Mouse (Mus musculus): ENCODE results near the gene Olfr1282. TPM values are rescaled to one million over a fixed set of nuclear protein-coding genes. Genes with fewer than 3 reads are reported as not detected.
"Not testable (repeated sequence)": the region's sequence is repeated elsewhere in the genome, so short reads cannot be mapped to it uniquely, and the experiment has no call there.

Gene Olfr1282
- not detected in 2 replicates for polyA plus RNA-seq (2015; fragmentation: Nextera tagmentation; extraction: Ambion mirVana)

DNA sequence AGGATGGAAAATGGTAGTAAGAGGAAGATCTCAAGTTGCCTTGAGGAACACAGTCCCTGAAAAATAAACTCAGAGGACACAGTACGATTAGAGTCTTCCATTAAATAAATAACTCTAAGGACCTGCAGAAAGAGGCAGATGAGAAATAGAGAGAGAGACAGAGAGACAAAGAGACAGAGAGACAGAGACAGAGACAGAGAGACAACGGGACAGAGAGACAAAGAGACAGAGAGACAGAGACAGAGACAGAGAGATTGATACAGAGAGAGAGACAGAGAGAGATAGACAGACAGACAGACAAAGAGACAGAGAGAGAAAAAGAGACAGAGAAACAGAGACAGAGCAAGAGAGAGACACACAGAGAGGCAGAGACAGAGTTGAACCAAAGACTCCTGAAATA is at the start of gene Olfr1282:
Gene Olfr1282, minus strand, starts transcription at position 101 of the 400 bp plus-strand sequence.
- no peaks in the 10 kb centered on the region for H3K9me3 ChIP-seq (ENCODE audit: control insufficient read depth, low read length)
- no peak within 1 kb of the TSS for H3K4me3 ChIP-seq (ENCODE audit: low read depth, low read length)
- H3K27ac ChIP-seq (replicated peaks), result no peak within 1 kb of the TSS
- TF ChIP-seq CTCF (IDR thresholded peaks at IDR 0.05; ENCODE audit: low read depth), result no peak
- TF ChIP-seq EP300 (optimal IDR thresholded peaks at IDR 0.05), result no peak
- DNase-seq (ENCODE audit: low spot score), result no peak
- no peak within 1 kb of the TSS for H3K9ac ChIP-seq (ENCODE audit: low read length)
- no peak within 1 kb of the TSS for H3K4me2 ChIP-seq (replicated peaks; ENCODE audit: low read depth)
- no peaks in the 10 kb centered on the region for H3K36me3 ChIP-seq (ENCODE audit: control insufficient read depth, insufficient read depth, low read length)
- no peaks in the 10 kb centered on the region for H3K4me1 ChIP-seq (replicated peaks; ENCODE audit: control insufficient read depth, insufficient read depth)
- WGBS, result 63% methylated on average over 2 of the region's 2 CpGs
- no peaks in the 10 kb centered on the region for H3K27me3 ChIP-seq (ENCODE audit: control insufficient read depth, insufficient read depth, low read length)
- no peak for ATAC-seq (ENCODE audit: low FRiP score, low TSS enrichment)

DNA sequence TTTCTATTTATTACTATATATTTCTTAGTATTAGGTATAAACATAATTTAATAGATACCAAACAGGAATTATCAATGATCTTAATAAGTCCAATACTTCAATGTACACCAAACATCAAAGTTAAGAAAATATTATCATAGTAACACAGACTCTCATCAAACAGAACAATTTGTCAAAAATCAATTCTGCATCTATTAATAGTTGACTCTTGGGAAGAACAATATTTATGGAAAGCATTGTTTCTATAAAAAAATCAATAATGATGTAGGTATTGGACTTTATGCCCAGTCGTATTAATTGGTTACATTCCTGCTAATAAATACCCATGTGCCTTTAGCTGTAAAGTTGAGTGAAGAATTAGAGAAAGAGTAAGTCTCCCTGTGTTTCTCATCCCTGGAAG is 39.3 kb upstream of the Olfr1282 start, which contains the start of gene Olfr1284:
Gene Olfr1284, plus strand, starts transcription at position 301 of the 400 bp plus-strand sequence.
- no peak for ATAC-seq (ENCODE audit: low FRiP score, low TSS enrichment)
- Histone ChIP-seq H3K36me3 (ENCODE audit: control insufficient read depth, insufficient read depth, low read length) (no peaks in the 10 kb centered on the region), H3K27me3 (ENCODE audit: control insufficient read depth, insufficient read depth, low read length) (no peaks in the 10 kb centered on the region), H3K9ac (ENCODE audit: low read length) (no peak within 1 kb of the TSS), H3K4me1 (replicated peaks; ENCODE audit: control insufficient read depth, insufficient read depth) (no peaks in the 10 kb centered on the region), H3K4me2 (replicated peaks; ENCODE audit: low read depth) (no peak within 1 kb of the TSS), H3K27ac (replicated peaks) (no peak within 1 kb of the TSS), H3K4me3 (ENCODE audit: low read depth, low read length) (no peak within 1 kb of the TSS), H3K9me3 (ENCODE audit: control insufficient read depth, low read length) (no peaks in the 10 kb centered on the region)
- DNase-seq (ENCODE audit: low spot score), result no peak
- WGBS, result 86% methylated on average over 1 of the region's 1 CpGs
- TF ChIP-seq EP300 (optimal IDR thresholded peaks at IDR 0.05) (no peak), CTCF (IDR thresholded peaks at IDR 0.05; ENCODE audit: low read depth) (no peak)

DNA sequence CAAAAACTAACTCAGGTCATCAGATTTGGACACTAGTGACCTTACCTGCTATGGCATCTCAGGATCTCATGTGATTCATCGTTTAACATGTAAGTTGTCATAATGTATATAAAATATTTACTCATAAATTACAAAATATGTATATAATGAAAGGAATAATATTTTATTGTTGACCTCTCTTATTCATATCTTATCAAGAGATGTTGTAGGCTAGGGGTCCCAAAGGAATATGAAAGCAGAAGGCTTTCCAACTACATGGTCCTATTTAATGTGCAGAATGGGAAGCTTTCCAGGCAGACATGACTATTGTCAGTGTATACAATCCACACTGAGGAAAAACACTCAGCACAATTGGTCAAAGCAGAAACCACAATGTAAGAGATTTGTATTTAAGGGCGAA is 30.6 kb upstream of the Olfr1282 start, which contains the start of gene Olfr1283:
Gene Olfr1283, plus strand, starts transcription at position 301 of the 400 bp plus-strand sequence.
- H3K9ac ChIP-seq (ENCODE audit: low read length), result no peak within 1 kb of the TSS
- H3K27ac ChIP-seq (replicated peaks), result no peak within 1 kb of the TSS
- H3K36me3 ChIP-seq (ENCODE audit: control insufficient read depth, insufficient read depth, low read length), result no peaks in the 10 kb centered on the region
- no peaks in the 10 kb centered on the region for H3K27me3 ChIP-seq (ENCODE audit: control insufficient read depth, insufficient read depth, low read length)
- ATAC-seq (ENCODE audit: low FRiP score, low TSS enrichment) (no peak), DNase-seq (ENCODE audit: low spot score) (no peak)
- TF ChIP-seq EP300 (optimal IDR thresholded peaks at IDR 0.05) (no peak), CTCF (IDR thresholded peaks at IDR 0.05; ENCODE audit: low read depth) (no peak)
- no peak within 1 kb of the TSS for H3K4me3 ChIP-seq (ENCODE audit: low read depth, low read length)
- WGBS, result 69% methylated on average over 2 of the region's 2 CpGs
- H3K4me1 ChIP-seq (replicated peaks; ENCODE audit: control insufficient read depth, insufficient read depth), result no peaks in the 10 kb centered on the region
- H3K4me2 ChIP-seq (replicated peaks; ENCODE audit: low read depth), result no peak within 1 kb of the TSS
- no peaks in the 10 kb centered on the region for H3K9me3 ChIP-seq (ENCODE audit: control insufficient read depth, low read length)

DNA sequence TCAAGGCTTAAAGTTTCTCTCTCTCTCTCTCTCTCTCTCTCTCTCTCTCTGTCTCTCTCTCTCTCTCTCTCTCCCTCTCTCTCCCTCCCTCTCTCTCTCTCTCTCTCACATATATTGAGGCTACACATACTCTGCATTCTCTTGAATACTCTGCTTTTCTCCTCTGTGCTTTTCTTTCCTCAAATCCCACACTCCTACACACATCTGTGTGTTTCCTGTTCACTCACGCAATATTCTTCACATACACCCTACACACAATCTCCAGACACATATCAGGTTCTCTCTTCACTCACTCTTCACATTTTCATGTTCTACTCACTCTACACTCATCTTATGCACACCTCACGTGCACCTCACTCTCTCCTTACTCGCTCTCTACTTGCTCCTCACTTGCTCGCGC is 2.2 kb downstream of the Olfr1282 start:
- DNase-seq (ENCODE audit: low spot score); H3K9ac ChIP-seq (ENCODE audit: low read length); H3K9me3 ChIP-seq (ENCODE audit: control insufficient read depth, low read length); ATAC-seq (ENCODE audit: low FRiP score, low TSS enrichment); H3K36me3 ChIP-seq (ENCODE audit: control insufficient read depth, insufficient read depth, low read length); H3K27ac ChIP-seq (replicated peaks); H3K4me2 ChIP-seq (replicated peaks; ENCODE audit: low read depth); H3K4me1 ChIP-seq (replicated peaks; ENCODE audit: control insufficient read depth, insufficient read depth); H3K4me3 ChIP-seq (ENCODE audit: low read depth, low read length); H3K27me3 ChIP-seq (ENCODE audit: control insufficient read depth, insufficient read depth, low read length): not testable (repeated sequence)
- WGBS, result 88% methylated on average over 5 of the region's 5 CpGs

DNA sequence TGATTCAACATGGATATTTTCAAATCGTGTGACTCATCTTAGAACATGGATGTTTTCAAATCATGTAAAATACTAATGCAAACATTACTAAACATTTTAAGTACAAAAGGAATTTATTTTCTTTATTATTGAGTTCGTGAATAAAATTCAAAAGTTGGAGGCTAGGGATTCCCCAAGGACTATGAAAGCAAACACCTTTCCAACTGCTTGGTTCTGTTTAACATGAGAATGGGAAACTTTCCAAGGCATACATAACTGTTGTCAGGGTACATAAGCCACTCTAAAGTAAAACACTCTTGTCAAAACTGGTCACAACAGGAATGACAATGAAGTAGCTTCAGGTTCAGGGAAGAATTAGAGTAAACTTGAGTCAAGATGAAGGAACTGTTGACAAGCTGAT is 9.7 kb downstream of the Olfr1282 start, which contains the start of gene Olfr1281:
Gene Olfr1281, plus strand, starts transcription at position 301 of the 400 bp plus-strand sequence.
- 50% methylated on average over 2 of the region's 2 CpGs for WGBS
- H3K27ac ChIP-seq (replicated peaks), result no peak within 1 kb of the TSS
- no peak for DNase-seq (ENCODE audit: low spot score)
- TF ChIP-seq EP300 (optimal IDR thresholded peaks at IDR 0.05), result no peak
- TF ChIP-seq CTCF (IDR thresholded peaks at IDR 0.05; ENCODE audit: low read depth), result no peak
- no peak for ATAC-seq (ENCODE audit: low FRiP score, low TSS enrichment)
- no peak within 1 kb of the TSS for H3K4me2 ChIP-seq (replicated peaks; ENCODE audit: low read depth)
- H3K9me3 ChIP-seq (ENCODE audit: control insufficient read depth, low read length), result no peaks in the 10 kb centered on the region
- H3K36me3 ChIP-seq (ENCODE audit: control insufficient read depth, insufficient read depth, low read length), result no peaks in the 10 kb centered on the region
- no peak within 1 kb of the TSS for H3K9ac ChIP-seq (ENCODE audit: low read length)
- no peaks in the 10 kb centered on the region for H3K27me3 ChIP-seq (ENCODE audit: control insufficient read depth, insufficient read depth, low read length)
- H3K4me1 ChIP-seq (replicated peaks; ENCODE audit: control insufficient read depth, insufficient read depth), result no peaks in the 10 kb centered on the region
- H3K4me3 ChIP-seq (ENCODE audit: low read depth, low read length), result no peak within 1 kb of the TSS

GRCm38 (mm10) chr2:111313717-111314116 is 22.2 kb downstream of the Olfr1282 start, which contains the start of gene Olfr1280:
Gene Olfr1280, plus strand, starts transcription at chr2:111314017.
- TF ChIP-seq CTCF (IDR thresholded peaks at IDR 0.05; ENCODE audit: low read depth) (no peak), EP300 (optimal IDR thresholded peaks at IDR 0.05) (no peak)
- Histone ChIP-seq H3K9ac (ENCODE audit: low read length) (no peak within 1 kb of the TSS), H3K4me2 (replicated peaks; ENCODE audit: low read depth) (no peak within 1 kb of the TSS), H3K4me1 (replicated peaks; ENCODE audit: control insufficient read depth, insufficient read depth) (no peaks in the 10 kb centered on the region), H3K4me3 (ENCODE audit: low read depth, low read length) (no peak within 1 kb of the TSS), H3K27ac (replicated peaks) (no peak within 1 kb of the TSS), H3K36me3 (ENCODE audit: control insufficient read depth, insufficient read depth, low read length) (no peaks in the 10 kb centered on the region), H3K27me3 (ENCODE audit: control insufficient read depth, insufficient read depth, low read length) (no peaks in the 10 kb centered on the region), H3K9me3 (ENCODE audit: control insufficient read depth, low read length) (no peaks in the 10 kb centered on the region)
- no peak for DNase-seq (ENCODE audit: low spot score)
- ATAC-seq (ENCODE audit: low FRiP score, low TSS enrichment), result no peak
